Mouse (Mus musculus) 416B (cell line): ENCODE results near the gene Zfp335.

Experiments
- DNase-seq: peaks from one replicate; pipeline ENCODE4 v3.0.0; 2011; ENCODE audit warnings: low read depth

Gene Zfp335

GRCm38 (mm10) chr2:164924100-164924857 lies 12.7 kb upstream of the Zfp335 start:
- peak; percentile 84 for DNase-seq

DNA sequence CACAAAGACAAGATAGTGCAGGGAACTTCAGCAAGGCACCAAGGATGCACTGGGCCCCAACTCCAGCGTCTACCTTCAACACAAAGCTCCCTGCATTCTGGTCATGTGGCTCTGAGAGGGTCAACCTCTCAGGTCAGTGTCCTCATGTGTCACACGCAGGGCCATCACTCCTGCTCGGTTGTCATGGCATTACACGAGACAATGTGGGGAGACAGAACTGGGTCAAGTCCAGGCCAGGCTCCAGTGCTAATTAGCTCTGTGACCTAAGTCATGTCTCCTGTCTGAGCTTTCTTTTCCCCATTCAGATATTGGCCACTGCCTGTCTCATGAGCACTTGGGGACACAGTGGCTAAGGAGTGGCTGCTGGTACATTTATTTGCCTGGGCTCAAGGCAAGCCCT lies 11.7 kb upstream of the Zfp335 start:
- no peak for DNase-seq

GRCm38 (mm10) chr2:164921984-164922383 lies 10.4 kb upstream of the Zfp335 start:
- DNase-seq: no peak

GRCm38 (mm10) chr2:164918325-164918724 lies 6.8 kb upstream of the Zfp335 start:
- peak; percentile 76 for DNase-seq

DNA sequence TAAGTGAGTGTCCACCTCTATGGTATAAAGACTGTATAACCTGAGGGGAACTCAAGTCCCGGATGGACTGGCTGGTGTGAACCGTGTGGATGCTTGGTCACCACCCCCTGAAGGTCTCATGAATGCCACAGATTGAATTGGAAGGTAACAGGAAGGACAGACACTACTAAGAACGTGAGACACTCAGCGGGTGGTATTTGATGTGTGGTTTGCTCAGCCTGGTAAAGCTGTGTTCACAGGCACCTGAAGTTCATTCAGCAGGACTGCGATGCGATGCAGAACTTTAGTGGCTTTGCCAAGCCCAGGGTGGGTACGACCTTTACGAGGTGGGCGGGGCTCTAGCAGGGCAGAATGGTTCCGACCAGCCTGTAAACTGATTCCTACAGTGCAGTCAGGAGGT lies 5.8 kb upstream of the Zfp335 start:
- DNase-seq: no peak

DNA sequence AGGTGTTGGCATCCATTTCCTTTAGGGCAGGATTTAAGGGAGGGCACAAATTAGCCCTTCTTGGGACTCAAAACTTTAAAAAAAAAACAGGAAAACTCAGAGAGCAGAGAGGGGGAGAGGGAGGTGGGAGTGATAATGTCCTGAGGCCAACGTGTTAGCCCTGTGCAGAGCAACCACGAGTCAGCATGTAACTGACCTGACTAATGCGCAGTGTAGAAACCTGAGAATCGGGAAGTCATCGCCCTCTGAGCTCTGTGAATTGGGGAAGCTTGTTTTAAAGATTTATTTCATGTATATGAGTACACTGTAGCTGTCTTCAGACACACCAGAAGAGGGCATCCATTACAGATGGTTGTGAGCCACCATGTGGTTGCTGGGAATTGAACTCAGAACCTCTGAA lies 5.3 kb upstream of the Zfp335 start:
- peak; percentile 54 for DNase-seq

- DNase-seq: peak; percentile 94
These were observed 1.9 kb upstream of the Zfp335 start for GRCm38 (mm10) chr2:164913428-164913786.

DNA sequence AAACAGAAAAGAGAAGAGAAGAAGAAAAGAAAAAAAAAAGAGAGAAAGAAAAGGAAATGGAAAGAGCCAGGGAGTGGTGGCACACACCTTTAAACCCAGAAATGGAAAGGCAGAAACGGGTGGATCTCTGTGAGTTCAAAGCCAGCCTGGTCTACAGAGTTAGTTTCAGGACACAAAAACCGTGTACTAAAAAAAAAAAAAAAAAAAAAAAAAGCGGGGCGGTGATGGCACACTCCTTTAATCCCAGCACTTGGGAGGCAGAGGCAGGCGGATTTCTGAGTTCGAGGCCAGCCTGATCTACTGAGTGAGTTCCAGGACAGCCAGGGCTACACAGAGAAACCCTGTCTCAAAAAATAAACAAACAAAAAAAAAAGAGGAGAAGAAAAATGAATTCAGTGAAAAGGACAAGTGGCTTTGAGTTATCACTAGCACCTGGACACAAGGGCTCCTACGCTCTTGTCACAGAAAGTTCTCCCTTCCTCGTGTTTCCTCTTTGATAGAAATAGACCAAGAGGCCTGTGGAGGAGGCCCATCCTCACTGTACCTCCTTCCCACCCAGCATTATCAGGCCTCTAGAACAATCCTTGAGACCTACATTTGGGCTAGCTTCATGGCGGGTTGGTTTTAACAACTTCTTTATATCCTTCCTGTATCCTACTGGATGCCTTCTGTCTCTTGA lies 1.3 kb upstream of the Zfp335 start:
- DNase-seq: no peak

DNA sequence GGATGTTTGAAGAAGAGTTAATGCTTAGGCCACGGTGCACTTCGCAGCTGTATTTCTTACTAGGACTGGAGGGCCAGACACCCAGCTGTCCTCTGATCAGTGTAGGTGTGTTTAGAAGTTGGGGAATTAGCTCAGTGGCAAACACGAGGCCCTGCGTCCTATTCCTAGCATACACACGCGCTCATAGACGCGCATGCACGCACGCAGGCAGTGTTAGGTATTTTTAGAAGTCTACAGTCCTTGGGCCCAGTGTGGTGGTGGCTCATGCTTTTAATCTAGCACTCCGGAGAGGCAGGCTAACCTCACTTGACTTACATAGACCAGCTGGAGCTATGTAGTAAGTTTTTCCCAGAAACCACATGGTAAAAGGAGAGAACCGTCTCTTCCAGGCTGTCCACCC lies 594 bp upstream of the Zfp335 start:
- no peak for DNase-seq

GRCm38 (mm10) chr2:164910360-164911061 lies 1.0 kb downstream of the Zfp335 start:
- DNase-seq: peak; percentile 29

- DNase-seq: peak; percentile 90
These were observed 2.0 kb downstream of the Zfp335 start for GRCm38 (mm10) chr2:164909542-164909941.

DNA sequence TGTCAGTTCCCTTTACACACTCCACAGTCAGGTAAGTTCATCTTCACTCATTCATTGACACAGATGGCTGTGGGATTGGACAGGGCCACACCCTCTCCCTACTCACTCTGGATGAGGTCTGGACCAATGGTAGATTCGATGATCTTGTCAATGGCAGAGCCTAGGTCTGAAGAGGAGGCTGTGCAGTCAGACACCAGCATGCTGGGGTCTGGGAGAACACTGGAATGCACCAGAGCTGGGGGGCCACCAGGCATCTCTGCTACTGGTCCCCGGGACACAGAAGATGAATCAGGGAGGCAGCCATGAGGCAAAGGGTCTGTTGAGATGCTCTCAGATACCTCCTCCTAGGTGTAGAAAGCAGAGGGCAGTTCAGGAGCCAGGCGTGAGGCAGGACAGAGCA lies 2.5 kb downstream of the Zfp335 start:
- no peak for DNase-seq

DNA sequence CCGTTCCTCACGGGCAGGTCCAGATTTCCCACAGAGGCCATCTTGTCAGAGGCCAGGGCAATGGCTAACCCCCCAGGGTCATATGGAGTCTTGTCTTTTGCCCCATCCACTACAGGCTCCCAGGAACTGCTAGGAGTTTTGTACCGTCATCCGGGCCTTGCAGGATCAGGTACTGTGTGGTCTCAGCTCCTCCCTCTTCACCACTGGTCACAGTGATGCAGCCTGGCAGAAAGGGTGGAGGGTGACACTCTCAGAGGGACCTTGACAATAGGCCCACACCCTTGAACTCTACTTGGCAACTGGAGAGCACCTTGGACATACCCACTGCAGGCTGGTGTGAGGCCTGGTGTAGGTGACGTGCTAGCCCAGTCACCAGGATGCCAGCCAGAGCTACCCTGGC lies 3.5 kb downstream of the Zfp335 start:
- DNase-seq: no peak

DNA sequence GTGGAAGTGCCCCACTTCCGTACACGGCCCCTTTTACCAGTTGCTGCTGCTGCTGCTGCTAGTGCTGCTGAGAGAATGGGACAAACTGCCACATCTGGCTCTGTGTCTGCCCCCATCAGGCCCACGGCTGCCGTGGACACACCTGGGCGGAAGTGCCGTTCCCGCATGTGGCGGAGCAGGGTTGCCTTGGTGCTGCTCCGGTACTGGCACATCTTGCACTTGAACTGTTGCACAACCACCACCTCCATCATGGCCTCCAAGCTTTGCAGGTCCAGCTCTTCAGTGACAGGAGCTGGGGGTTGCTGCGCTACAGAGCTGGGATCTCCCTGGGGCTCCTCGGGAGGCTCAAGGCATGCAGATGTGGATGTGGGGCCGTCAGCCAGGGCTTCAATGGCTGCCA lies 4.0 kb downstream of the Zfp335 start:
- DNase-seq: no peak

GRCm38 (mm10) chr2:164906071-164906470 lies 5.5 kb downstream of the Zfp335 start:
- DNase-seq: no peak

GRCm38 (mm10) chr2:164903496-164903895 lies 8.1 kb downstream of the Zfp335 start:
- DNase-seq: no peak

GRCm38 (mm10) chr2:164901380-164901779 lies 10.2 kb downstream of the Zfp335 start:
- no peak for DNase-seq

DNA sequence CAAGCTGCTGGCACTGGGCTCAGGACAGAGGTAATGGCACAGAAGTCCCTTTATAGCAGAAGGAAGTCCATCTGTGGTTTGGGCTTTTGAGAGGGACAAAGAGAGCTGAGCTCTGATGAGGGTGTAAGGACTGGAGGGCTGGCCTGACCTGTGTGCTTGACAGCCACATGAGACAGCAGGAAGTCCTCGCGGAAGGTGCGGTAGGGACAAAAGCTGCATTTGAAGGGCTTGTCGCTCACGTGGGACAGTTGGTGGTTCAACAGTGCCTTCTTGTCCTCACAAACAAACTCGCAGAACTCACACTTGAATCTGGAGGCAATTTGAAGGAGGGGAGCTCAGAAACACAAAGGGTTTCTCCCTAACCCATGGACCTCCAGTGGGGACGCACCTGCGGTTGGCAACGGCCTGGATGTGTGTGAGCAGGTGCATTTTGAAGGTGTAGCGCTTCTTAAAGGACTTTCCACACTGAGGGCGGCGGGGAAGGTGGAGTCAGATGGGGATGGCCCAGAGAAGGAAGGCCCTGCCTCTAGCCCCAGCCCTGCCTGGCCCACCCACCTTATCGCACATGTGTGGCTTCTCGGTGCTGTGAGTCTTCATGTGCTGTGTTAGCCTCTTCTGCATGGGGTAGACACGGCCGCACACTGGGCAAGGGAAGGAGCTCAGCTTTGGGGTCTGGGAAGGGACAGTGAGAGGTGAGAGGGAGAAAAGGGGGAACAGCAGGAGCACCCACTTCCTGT lies 11.7 kb downstream of the Zfp335 start:
- no peak for DNase-seq

- DNase-seq: no peak
These were observed 12.5 kb downstream of the Zfp335 start for GRCm38 (mm10) chr2:164899034-164899433.

DNA sequence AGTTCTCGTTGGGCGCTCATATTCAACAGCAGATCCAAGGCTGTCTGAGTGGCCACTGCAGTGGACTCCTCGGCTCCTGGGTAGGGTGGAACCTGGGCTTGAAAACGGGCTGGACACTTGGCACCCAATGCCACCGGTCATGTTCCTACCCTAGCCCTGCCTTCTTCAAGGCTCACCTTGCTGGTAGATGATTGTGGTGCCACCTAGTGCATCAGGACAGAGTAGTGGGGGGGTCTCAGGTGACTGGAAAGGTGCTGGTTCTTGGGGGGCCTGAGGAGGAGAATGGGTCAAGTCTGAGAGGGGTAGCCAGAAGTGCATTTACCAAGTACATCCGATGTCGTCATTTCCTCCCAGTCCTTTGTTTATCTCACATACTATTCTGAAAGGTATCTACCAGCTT lies 13.5 kb downstream of the Zfp335 start:
- no peak for DNase-seq

DNA sequence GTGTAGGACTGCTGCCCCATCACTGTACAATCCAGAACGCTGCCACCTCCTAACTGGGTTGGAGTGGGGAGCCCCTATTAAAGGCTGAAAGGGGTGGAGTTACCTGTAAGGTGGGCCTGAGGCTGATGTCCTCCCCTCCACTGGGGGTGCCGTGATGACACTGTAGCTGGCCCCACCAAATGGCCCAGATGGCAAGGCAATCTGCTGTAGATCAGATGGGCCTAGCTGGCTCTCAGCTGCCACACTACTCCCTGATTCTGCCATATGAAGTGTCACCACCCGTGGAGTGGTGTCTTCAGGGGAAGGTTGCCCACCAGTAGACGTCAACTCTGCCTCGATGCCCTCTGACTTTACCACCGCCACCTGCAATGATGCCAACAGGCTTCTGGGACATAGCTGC lies 15.7 kb downstream of the Zfp335 start:
- no peak for DNase-seq

GRCm38 (mm10) chr2:164894644-164895043 lies 16.9 kb downstream of the Zfp335 start:
- no peak for DNase-seq

GRCm38 (mm10) chr2:164894048-164894447 lies 17.5 kb downstream of the Zfp335 start:
- DNase-seq: no peak
